Mouse (Mus musculus) spleen, adult 18-20 months (tissue): Measurements from ENCODE around the gene Kdf1.

ENCODE experiments used
- DNase-seq, 2 experiments: peaks; one replicate each; pipeline ENCODE4 v3.0.0; 2022; ENCODE audit warnings: mixed read lengths in 2 of 2

Kdf1 gene

DNA sequence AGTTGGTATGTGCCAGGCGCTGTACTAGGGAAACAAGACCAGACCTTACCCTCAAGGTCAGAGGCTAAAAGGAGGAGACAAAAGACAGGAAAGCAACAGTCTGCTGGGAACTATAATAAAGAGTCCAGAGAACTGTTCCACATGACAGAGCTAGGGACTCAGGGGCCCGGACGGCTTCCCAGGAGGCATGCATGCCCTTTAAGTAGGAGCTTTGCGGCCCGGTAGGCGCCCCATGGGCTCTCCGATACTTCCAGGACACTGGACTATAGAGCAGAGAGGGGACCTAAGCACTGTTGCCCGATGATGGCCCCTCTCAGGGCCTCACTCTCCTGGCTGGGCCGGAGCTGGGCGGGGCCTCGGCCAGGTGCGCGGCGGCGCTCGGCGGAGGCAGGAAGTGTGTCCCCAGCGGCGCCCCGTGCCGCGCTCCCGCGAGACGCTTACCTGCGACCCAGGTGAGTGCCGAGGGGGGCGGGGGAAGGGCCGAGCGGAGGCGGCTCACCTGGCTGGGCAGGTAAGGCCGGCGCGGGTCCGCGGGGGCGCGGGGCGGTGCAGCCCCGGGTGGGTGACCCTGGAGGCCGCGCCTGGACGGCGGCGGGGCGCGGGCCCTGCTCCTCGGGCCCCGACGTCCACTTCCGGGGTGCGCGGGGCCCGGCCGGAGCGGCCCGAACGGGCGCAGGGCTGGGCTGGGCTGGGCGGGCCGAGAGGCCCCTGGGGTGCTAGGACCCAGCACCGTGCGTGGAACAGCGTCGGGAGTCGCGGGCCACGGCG is at the start of gene Kdf1:
TSS of gene Kdf1 (plus strand) at position 363 of the 768 bp plus-strand sequence.
- no peak for DNase-seq

GRCm38 (mm10) chr4:133469122-133469521 is 49.6 kb upstream of the Kdf1 start:
- no peak for DNase-seq

GRCm38 (mm10) chr4:133471135-133471821 is 47.5 kb upstream of the Kdf1 start:
- DNase-seq, result no peak

DNA sequence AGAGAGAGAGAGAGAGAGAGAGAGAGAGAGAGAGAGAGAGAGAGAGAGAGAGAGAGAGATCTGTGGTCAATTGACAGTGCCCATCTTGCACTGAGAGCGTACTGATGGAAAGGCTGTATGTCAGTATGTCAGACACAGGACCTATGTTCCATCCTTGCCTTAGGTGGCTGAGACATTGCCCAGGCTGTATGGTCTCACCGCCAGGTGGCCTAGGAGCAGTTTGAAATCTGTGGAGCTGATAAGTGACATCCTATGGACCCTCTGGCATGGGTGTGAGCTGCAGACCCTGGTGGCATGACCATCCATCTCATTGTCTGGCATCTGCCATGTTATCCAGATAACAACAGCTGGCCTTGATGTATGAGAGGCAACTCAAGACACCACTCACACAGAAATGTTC is 44.9 kb upstream of the Kdf1 start:
- DNase-seq, result no peak

- DNase-seq, result peak; percentile 86 to 90
Observed at GRCm38 (mm10) chr4:133479458-133480184, 39.1 kb upstream of the Kdf1 start, which contains the start of gene Tent5b. Tent5b (plus strand) TSS chr4:133480132.

GRCm38 (mm10) chr4:133480185-133480537 is 38.6 kb upstream of the Kdf1 start:
- no peak for DNase-seq

DNA sequence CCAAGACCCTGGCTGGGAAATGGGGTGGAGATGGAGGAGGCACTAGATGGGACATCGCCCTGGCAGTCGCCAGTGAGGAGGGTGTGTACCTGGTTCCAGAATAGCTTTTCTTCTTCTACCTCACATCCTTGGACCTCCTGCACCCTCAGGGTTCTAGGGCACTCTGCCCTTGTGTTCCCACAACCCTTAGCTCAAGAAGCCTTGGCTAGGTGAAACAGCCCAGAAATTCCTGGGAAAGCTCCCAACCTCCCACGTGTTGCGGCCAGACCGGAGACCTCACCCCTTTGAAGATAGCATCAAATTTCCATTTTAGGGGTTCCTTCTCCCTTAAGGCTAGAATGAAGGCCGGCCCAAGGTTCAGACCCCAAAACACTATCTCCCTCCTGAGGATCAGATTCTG is 38.0 kb upstream of the Kdf1 start:
- DNase-seq, result no peak

- no peak for DNase-seq
Observed at GRCm38 (mm10) chr4:133481488-133481887, 37.3 kb upstream of the Kdf1 start.

DNA sequence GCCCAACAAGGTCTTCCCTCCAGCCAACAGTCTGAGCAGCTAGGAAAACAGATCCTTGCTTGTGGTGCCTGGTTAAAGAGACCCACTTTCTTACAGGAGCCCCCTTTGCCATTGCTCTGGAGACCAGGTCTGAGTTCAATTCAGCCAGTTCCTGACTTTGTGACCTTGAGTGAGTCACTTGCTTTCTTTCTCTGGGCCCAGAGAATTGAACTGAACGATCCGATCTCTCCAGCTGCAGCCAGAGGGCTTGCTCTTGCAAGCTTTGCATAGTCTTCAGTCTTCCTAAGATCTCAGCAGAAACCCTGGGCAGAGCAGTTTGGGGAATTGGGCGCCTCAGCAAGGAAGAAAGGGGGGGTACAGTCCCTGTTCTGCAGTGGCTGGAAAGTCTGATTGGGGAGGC is 36.3 kb upstream of the Kdf1 start:
- no peak for DNase-seq

GRCm38 (mm10) chr4:133484266-133485025 is 34.3 kb upstream of the Kdf1 start:
- no peak for DNase-seq

GRCm38 (mm10) chr4:133485691-133486425 is 32.9 kb upstream of the Kdf1 start:
- no peak for DNase-seq

DNA sequence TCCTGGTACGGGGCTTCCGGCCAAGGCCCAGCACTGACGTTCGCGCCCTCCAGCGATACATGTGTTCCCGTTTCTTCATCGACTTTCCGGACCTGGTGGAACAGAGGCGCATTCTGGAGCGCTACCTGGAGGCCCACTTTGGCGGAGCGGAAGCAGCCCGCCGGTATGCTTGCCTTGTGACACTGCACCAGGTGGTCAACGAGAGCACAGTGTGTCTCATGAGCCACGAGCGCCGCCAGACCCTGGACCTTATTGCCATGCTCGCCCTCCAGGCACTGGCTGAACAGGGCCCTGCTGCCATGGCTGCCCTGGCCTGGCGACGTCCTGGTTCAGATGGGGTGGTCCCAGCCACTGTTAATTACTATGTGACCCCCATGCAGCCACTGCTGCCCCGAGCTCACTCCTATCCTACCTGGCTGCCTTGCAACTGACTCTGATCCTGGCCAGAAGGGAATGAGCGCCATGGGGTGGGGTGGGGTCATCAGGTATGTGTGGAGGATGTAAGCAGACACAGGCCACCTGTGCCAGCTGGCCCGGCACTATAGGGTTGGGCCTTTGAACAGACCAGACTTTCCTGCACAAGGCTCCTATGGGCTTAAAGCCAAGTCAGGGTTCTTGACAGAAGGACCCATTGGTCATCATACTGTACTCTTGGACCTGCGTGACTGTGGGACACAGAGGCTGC is 31.9 kb upstream of the Kdf1 start:
- DNase-seq, result no peak

DNA sequence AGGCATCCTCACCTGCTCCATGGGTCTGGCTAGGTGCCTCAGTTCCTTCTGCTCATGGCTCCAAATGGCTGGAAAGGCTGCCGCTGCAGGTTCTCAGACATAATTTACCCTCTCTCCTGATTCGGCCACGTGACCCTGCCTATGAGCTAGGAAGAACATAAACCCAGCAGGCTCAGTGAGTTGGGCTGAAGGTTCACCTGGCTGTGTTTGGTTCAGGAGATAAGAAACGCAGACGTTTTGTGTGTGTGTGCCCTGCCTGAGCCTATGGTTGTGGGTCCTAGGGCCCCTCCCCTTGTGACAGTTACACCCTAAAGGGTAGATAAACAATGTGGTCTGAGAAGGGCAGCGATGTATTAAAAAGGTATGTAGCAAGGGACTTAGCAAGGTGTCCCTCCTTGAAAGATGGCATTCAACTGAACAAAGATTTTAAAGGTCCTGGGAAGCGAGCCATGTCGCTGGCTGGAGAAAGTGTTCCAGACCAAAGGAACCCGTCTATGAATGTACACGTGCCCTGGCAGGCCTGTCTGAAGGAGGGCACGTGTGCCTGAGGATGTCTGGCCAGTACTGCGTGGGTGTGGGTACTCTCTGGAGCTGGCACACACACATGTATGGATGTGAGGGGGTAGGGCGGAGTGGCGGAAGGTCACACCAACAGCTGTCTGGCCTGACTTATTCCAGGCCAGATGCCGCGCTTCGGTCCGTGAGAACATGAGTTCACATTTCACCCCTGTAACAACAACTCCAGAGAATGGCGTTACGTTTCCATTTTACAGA is 30.0 kb upstream of the Kdf1 start:
- no peak for DNase-seq

- no peak for DNase-seq
Observed at GRCm38 (mm10) chr4:133489489-133490245, 29.1 kb upstream of the Kdf1 start.

- DNase-seq, result no peak
Observed at GRCm38 (mm10) chr4:133491800-133492199, 27.0 kb upstream of the Kdf1 start.

GRCm38 (mm10) chr4:133493895-133494294 is 24.9 kb upstream of the Kdf1 start:
- DNase-seq, result no peak

- peak; percentile 73 to 92 for DNase-seq
Observed at GRCm38 (mm10) chr4:133494432-133494831, 24.3 kb upstream of the Kdf1 start.

DNA sequence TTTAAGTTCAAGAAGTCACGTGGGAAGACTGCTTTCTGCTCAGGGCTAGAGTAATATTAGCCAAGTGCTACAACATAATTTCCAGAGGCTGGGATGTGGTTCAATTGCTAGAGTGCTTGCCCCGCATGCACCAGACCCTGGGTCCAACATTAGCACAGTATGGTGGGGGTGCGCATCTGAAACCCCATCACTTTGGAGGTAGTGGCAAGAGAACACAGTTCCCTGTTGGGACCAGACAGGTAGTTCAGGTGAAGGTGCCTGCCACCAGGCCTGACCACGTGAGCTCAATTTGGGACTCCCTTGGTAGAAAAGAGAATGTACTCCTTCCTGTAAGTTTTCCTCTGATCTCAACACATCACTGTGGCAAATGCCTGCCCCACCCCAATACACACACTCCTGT is 23.9 kb upstream of the Kdf1 start:
- no peak for DNase-seq

GRCm38 (mm10) chr4:133495711-133496110 is 23.1 kb upstream of the Kdf1 start:
- DNase-seq, result no peak
